Mouse (Mus musculus) thymus, adult 2 months (tissue): ENCODE measurements around the gene Smg5.

Experiments used
- CTCF ChIP-seq: fragments of 200-500 bp; IDR thresholded peaks from 2 replicates; pipeline ENCODE4 v1.5.1; 2012; ENCODE audit warnings: mild to moderate bottlenecking, control low read depth, low read length, moderate library complexity, borderline replicate concordance; ENCODE audit not compliant: control insufficient read depth, poor library complexity, insufficient read depth; ENCODE audit errors: extremely low read depth
- POLR2A ChIP-seq: fragments of 200-500 bp; IDR thresholded peaks from 2 replicates; pipeline ENCODE4 v1.6.1; 2012; ENCODE audit warnings: mild to moderate bottlenecking, low read length, control low read depth, moderate library complexity; ENCODE audit not compliant: control insufficient read depth, poor library complexity, insufficient read depth; ENCODE audit errors: extremely low read depth

DNA sequence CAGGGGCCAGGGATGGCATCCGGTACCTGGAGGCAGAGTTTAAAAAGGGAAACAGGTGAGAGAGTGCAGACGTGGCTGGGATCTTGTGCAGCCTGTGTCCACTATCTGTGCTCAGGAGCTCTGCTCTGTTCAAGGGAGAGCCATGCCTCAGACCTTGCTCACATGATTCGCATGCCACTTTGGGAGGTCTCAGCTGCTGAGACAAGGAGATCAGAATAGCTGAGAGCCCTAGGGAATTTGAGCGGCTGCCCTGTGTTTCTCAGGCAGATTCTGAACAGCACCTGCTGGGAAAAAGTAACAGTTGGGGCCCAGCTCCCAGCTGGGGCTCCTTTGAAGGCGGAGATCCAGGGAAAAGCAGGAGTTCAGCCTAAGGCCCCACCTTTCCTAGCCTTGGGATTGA lies 23.5 kb downstream of the Smg5 start:
- no peak for TF ChIP-seq CTCF
- no peak for TF ChIP-seq POLR2A
